Mouse (Mus musculus) ES-Bruce4 (cell line): ENCODE measurements at regions not wholly inside any gene's neighbourhood (a gene's known extent, or its start where the extent isn't known, plus 50 kb on each side); places are given as distances from the start of the nearest gene placed in this dataset.

Experiments
- H3K27ac ChIP-seq: 2 replicates; pipeline ENCODE4 v1.5.1; 2012; ENCODE audit warnings: low read length, inconsistent platforms; ENCODE audit not compliant: insufficient read depth
- H3K27me3 ChIP-seq: 2 replicates; pipeline ENCODE4 v1.6.1; 2012; ENCODE audit warnings: mild to moderate bottlenecking, low read length, inconsistent platforms; ENCODE audit not compliant: control insufficient read depth, poor library complexity, insufficient read depth, severe bottlenecking
- H3K36me3 ChIP-seq: 2 replicates; pipeline ENCODE4 v1.6.1; 2012; ENCODE audit warnings: inconsistent platforms, mild to moderate bottlenecking, low read length, moderate library complexity; ENCODE audit not compliant: control insufficient read depth, poor library complexity, insufficient read depth, severe bottlenecking
- H3K4me1 ChIP-seq: one replicate; pipeline ENCODE4 v1.8.1; 2011; ENCODE audit warnings: low read length; ENCODE audit not compliant: control insufficient read depth, insufficient read depth
- H3K4me3 ChIP-seq: 2 replicates; pipeline ENCODE4 v1.5.1; 2011; ENCODE audit warnings: low read depth, mild to moderate bottlenecking, low read length
- H3K9ac ChIP-seq: 2 replicates; pipeline ENCODE4 v1.6.1; 2012; ENCODE audit warnings: low read depth, mild to moderate bottlenecking, inconsistent platforms; ENCODE audit not compliant: poor library complexity, severe bottlenecking
- H3K9me3 ChIP-seq: replicated peaks from 2 replicates; pipeline ENCODE4 v1.6.1; 2012; ENCODE audit warnings: mild to moderate bottlenecking, low read length, inconsistent platforms; ENCODE audit not compliant: control insufficient read depth, poor library complexity, insufficient read depth, severe bottlenecking
- CTCF ChIP-seq: IDR thresholded peaks from one replicate; pipeline ENCODE4 v1.8.1; 2011; ENCODE audit warnings: low read depth, low read length
- EP300 ChIP-seq: IDR thresholded peaks from 2 replicates; pipeline ENCODE4 v1.6.1; 2011; ENCODE audit warnings: low read depth, low read length; ENCODE audit not compliant: insufficient read depth
- POLR2A ChIP-seq: IDR thresholded peaks from one replicate; pipeline ENCODE4 v1.8.1; 2011; ENCODE audit warnings: low read length; ENCODE audit not compliant: insufficient read depth

DNA sequence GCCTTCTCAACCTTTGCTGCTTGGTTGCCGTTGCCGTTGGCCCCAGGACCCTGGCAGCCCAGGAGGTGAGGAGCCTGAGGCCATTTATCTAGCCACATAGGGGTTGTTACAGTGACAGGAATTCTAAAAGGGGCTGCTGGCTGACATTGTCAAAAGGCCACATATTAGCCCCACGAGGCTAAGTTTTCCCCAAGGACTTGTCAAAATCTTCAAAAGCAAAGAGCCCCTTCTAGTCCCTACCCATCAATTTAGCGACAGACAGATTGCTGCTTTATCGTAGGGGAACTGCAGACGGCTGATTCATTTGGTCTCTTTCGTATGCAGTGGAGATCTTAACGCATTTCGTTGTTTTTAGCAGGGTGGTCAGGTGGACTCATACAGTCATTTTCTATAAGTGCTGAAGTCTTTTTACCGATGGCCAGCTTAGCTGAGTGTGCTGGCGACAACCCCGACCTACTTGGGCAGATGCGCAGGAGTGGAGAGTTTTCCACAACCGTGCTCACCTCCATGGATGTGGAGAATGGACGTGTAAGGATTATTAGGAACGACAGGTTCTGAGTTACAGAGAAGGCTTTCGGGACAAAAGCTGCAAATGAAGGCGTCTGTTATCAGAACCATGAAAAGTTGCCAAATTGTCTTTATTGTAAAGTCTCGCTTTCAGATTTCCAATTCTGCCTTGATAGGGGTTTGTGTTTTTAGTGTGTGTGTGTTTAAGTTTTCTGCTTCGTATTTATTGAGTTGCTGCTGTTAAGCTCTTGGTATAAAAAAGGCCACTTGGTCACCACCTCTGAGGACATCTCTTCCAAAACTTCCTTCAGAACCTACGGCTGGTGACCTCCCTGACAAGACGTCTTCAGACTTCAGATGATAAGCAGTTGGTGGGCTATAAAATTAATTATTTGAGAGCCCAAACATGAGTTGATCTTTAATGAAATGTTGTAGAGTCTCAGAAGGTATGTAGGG is 123.7 kb upstream of the Cpsf6 start:
- H3K9ac ChIP-seq: no peak overlapping the region
- no peaks in the 10 kb centered on the region for H3K27me3 ChIP-seq
- H3K4me3 ChIP-seq: no peak overlapping the region
- H3K9me3 ChIP-seq: no peaks in the 10 kb centered on the region
- H3K36me3 ChIP-seq: no peaks in the 10 kb centered on the region
- no peak overlapping the region for H3K27ac ChIP-seq
- no peaks in the 10 kb centered on the region for H3K4me1 ChIP-seq
- TF ChIP-seq EP300 (no peak), POLR2A (no peak), CTCF (no peak)

DNA sequence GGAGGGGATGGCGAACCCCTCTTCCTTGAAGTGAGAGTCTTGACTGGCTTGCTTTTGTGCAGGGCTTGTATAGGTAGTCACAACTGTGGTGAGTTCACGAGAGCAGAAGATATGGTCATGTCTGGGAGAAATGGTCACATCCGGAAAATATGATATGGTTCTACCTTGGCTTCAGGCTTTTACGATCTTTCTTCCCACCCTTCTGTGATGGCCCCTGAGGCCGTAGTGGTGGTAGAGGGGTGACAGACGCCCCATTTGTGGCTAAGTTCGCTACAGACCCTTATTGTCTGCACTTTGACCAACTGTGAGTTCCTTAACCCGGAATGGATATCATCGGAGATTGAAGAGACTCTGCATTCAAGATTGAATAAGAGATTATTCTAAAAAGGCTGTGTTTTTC is 122.9 kb upstream of the Cpsf6 start:
- Histone ChIP-seq H3K9ac (no peak overlapping the region), H3K36me3 (no peaks in the 10 kb centered on the region), H3K4me3 (no peak overlapping the region), H3K27me3 (no peaks in the 10 kb centered on the region), H3K9me3 (no peaks in the 10 kb centered on the region), H3K4me1 (no peaks in the 10 kb centered on the region), H3K27ac (no peak overlapping the region)
- TF ChIP-seq POLR2A: no peak

DNA sequence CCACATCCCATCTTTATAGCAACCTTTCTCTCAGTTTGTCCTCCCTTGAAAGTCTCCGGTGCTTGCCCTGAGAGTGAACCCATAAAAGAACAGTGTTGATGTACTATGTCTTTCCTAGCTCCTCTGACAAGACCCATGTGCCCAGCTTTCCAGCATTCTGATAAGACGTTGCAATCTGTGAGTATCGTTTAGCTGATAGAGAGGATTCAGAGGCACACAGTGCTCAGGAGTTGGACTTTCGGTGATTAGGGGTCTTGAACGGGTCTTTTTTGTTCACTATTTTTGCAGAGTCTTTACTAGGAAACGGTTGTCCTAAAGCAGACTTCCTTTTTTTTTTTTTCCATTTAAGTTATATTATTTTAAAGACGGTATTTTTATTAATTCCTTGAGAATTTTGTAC is 122.3 kb upstream of the Cpsf6 start:
- Histone ChIP-seq H3K27me3 (no peaks in the 10 kb centered on the region), H3K4me3 (no peak overlapping the region), H3K27ac (no peak overlapping the region), H3K9ac (no peak overlapping the region), H3K4me1 (no peaks in the 10 kb centered on the region), H3K36me3 (no peaks in the 10 kb centered on the region), H3K9me3 (no peaks in the 10 kb centered on the region)
- no peak for TF ChIP-seq EP300
- TF ChIP-seq POLR2A: no peak
- TF ChIP-seq CTCF: no peak

DNA sequence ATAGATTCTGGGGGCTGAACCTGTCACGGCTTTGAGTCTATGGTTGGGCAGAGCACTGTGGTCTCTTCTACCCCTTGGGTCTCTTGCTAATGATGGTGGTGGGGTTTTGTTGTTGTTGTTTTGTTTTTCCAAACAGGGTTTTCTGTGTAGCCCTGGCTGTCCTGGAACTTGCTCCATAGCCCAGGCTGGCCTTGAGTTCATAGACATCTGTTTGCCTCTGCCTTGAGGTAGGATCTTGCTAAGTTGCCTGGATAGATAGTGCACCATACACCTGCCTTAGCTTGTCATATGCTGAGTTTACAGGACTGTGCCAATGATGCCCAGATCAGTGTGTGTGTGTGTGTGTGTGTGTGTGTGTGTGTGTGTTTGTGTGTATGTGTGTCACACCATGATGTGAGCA is 121.6 kb upstream of the Cpsf6 start:
- no peak overlapping the region for H3K4me3 ChIP-seq
- TF ChIP-seq EP300: no peak
- TF ChIP-seq POLR2A: no peak
- no peak for TF ChIP-seq CTCF
- no peaks in the 10 kb centered on the region for H3K27me3 ChIP-seq
- H3K9ac ChIP-seq: no peak overlapping the region
- H3K9me3 ChIP-seq: no peaks in the 10 kb centered on the region
- no peaks in the 10 kb centered on the region for H3K4me1 ChIP-seq
- no peak overlapping the region for H3K27ac ChIP-seq
- no peaks in the 10 kb centered on the region for H3K36me3 ChIP-seq

DNA sequence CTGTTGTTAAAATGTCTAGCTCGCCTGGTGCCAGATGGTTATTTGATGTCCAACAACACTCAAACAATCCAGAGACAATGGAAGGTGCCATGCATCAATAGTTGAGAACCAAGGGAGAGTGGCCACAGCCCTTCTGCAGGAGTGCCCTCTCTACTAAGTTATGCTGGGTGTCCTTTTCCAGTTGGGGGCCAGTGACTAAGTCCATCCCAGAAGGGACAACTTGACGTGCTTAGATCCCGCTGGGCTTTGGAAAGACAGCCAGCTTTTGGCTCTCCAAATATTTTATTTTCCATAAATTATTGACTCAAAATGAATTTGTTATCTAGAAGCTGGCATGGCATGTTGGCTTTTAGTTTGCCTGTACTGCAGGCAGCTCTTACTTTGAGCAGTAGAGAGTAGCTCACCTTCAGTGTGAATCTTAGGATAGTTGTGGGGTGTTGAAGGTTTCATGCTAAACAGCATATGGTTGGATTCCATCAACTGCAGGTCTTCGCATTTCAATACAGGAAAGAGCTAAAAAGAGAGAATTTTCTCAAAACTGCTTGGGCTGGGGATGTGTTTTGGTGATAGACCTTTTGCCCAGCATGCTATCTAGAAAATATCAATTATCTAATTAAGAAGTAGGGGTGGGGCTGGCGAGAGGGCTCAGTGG is 120.8 kb upstream of the Cpsf6 start:
- no peaks in the 10 kb centered on the region for H3K36me3 ChIP-seq
- H3K27me3 ChIP-seq: no peaks in the 10 kb centered on the region
- no peaks in the 10 kb centered on the region for H3K9me3 ChIP-seq
- H3K4me3 ChIP-seq: no peak overlapping the region
- H3K9ac ChIP-seq: no peak overlapping the region
- no peaks in the 10 kb centered on the region for H3K4me1 ChIP-seq
- no peak overlapping the region for H3K27ac ChIP-seq
- TF ChIP-seq POLR2A (no peak), CTCF (no peak), EP300 (no peak)

DNA sequence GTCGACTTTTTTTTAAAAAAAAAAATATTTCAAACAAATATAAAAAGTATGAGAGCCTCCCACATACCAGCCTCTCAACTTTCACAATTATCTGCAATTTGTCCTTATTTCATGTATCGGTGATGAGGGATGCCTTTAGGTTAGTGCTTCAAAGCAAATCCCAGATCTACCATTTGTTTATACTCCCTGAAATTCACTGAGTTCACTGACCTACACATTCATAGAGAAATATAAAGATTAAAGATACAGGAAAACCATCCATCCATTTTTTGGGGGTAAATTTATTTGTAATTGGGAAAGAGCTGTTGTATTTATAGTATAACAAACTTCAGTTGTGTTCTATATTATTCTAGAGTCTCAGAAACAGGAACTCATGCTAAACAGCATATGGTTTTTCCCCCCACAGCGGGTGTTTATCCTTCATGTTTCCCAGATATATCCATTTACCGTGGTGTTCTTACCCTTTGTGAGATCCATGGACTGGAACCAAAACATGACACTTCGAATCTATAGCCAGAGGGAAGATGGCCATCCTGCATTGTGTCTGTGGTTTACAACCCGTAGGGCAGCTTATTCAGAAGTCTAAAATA is 120.1 kb upstream of the Cpsf6 start:
- Histone ChIP-seq H3K9ac (no peak overlapping the region), H3K27me3 (no peaks in the 10 kb centered on the region), H3K4me3 (no peak overlapping the region), H3K36me3 (no peaks in the 10 kb centered on the region), H3K27ac (no peak overlapping the region), H3K9me3 (no peaks in the 10 kb centered on the region), H3K4me1 (no peaks in the 10 kb centered on the region)
- no peak for TF ChIP-seq EP300
- no peak for TF ChIP-seq POLR2A
- TF ChIP-seq CTCF: no peak
